Mouse (Mus musculus): Measurements from ENCODE around the gene Nepn.

DNA sequence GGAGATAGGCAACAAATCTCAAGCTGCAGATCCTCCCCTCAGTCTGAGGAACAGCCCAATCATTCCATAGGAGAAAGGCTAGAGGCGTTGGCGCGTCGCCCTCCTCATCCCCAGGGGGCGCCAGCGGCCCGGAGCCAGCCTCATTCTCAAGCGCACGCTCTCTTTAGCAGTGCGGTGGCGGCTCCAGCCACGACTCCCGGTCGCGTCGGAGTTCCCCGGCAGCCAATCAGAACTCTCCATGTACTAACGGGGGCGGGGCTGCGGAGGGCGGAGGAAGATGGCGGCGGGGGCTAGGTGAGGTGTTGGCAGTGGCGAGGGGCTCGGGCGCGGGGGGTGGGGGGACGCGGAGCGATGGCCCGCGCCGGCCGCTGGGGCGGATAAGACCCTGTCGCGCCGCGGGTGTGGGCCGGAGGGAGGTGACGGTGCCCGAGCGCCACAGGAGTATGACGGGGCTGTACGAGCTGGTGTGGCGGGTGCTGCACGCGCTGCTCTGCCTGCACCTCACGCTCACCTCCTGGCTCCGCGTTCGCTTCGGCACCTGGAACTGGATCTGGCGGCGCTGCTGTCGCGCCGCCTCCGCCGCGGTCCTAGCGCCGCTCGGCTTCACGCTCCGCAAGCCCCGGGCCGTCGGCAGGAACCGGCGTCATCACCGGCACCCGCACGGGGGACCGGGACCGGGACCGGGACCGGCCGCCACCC, 28.7 kb downstream of the Nepn start, which contains the start of gene Nus1:
- peak; percentile 60 for TF ChIP-seq POLR2A (IDR thresholded peaks at IDR 0.05; ENCODE audit: borderline replicate concordance, extremely low read depth, low read depth, low read length)
- peak; percentile 71 for TF ChIP-seq CTCF (IDR thresholded peaks at IDR 0.05; ENCODE audit: insufficient read depth, low read length)
